Mouse (Mus musculus) heart, embryonic 10.5 days (tissue): ENCODE data around the gene Ctbp1. TPM values are rescaled to one million over a fixed set of nuclear protein-coding genes. Genes with fewer than 3 reads are reported as not detected.

ENCODE experiments used
- DNase-seq: peaks from one replicate; pipeline ENCODE4 v3.0.0-alpha.2; 2017; ENCODE audit warnings: low spot score
- H3K27ac ChIP-seq: fragments of 300-500 bp; sonication (generic); 2 replicates; pipeline ENCODE4 v1.5.1; 2016; ENCODE audit warnings: mild to moderate bottlenecking
- H3K27me3 ChIP-seq: fragments of 300-500 bp; sonication (generic); 2 replicates; pipeline ENCODE4 v1.6.1; 2016; ENCODE audit warnings: mild to moderate bottlenecking; ENCODE audit not compliant: poor library complexity, insufficient read depth, severe bottlenecking
- H3K36me3 ChIP-seq: fragments of 300-500 bp; sonication (generic); 2 replicates; pipeline ENCODE4 v1.6.1; 2016; ENCODE audit warnings: mild to moderate bottlenecking, moderate library complexity
- H3K4me1 ChIP-seq: fragments of 300-500 bp; sonication (generic); 2 replicates; pipeline ENCODE4 v1.6.1; 2016; ENCODE audit warnings: mild to moderate bottlenecking
- H3K4me3 ChIP-seq: fragments of 300-500 bp; sonication (generic); 2 replicates; pipeline ENCODE4 v1.5.1; 2016; ENCODE audit warnings: mild to moderate bottlenecking, moderate library complexity
- H3K9me3 ChIP-seq: fragments of 300-500 bp; sonication (generic); 2 replicates; pipeline ENCODE4 v1.6.1; 2016; ENCODE audit warnings: mild to moderate bottlenecking, moderate library complexity
- WGBS: fragments of 180-500 bp; shearing (Covaris S2); methylation state at CpG from one replicate; pipeline ENCODE4 v1.1.7; 2016; 5-methylcytosine and 5-hydroxymethylcytosine counted together
- polyA plus RNA-seq: library from polyadenylated mRNA; unstranded; fragments of >200 nt; fragmentation: Nextera tagmentation; extraction: Ambion mirVana; gene quantifications from 2 replicates; pipeline ENCODE4 v1.2.1, GENCODE M21; 2016

Gene Ctbp1
- 280 and 331 TPM in 2 replicates for polyA plus RNA-seq

- Histone ChIP-seq H3K36me3 (peaks cover 10% of the 10 kb centered on the region; the same call in 1 of the 2 replicates), H3K27ac (peak within 1 kb of the TSS; percentile 98), H3K27me3 (no peaks in the 10 kb centered on the region), H3K4me3 (peak within 1 kb of the TSS; percentile 91), H3K9me3 (no peaks in the 10 kb centered on the region), H3K4me1 (peaks cover 39% of the 10 kb centered on the region)
- DNase-seq: peak; percentile 98
- WGBS: 2% methylated on average over 57 of the region's 57 CpGs
Measured at GRCm38 (mm10) chr5:33274953-33275454, at the start of gene Ctbp1. Gene Ctbp1, minus strand, starts transcription at chr5:33274994.

- 56% methylated on average over 2 of the region's 2 CpGs for WGBS
- DNase-seq: no peak
- H3K4me3 ChIP-seq: no peak overlapping the region
- no peaks in the 10 kb centered on the region for H3K27me3 ChIP-seq
- H3K36me3 ChIP-seq: no peaks in the 10 kb centered on the region
- no peaks in the 10 kb centered on the region for H3K9me3 ChIP-seq
- H3K4me1 ChIP-seq: no peaks in the 10 kb centered on the region
- no peak overlapping the region for H3K27ac ChIP-seq
Measured at GRCm38 (mm10) chr5:33324491-33324890, 49.7 kb upstream of the Ctbp1 start.

- no peaks in the 10 kb centered on the region for H3K27me3 ChIP-seq
- H3K4me3 ChIP-seq: no peak overlapping the region
- no peak overlapping the region for H3K27ac ChIP-seq
- no peaks in the 10 kb centered on the region for H3K9me3 ChIP-seq
- no peak for DNase-seq
- WGBS: 75% methylated on average over 7 of the region's 7 CpGs
- no peaks in the 10 kb centered on the region for H3K4me1 ChIP-seq
- H3K36me3 ChIP-seq: no peaks in the 10 kb centered on the region
Measured at GRCm38 (mm10) chr5:33312192-33312591, 37.4 kb upstream of the Ctbp1 start.

- Histone ChIP-seq H3K9me3 (no peaks in the 10 kb centered on the region), H3K27me3 (no peaks in the 10 kb centered on the region), H3K36me3 (no peaks in the 10 kb centered on the region), H3K27ac (no peak overlapping the region), H3K4me1 (no peaks in the 10 kb centered on the region), H3K4me3 (no peak overlapping the region)
- 69% methylated on average over 3 of the region's 3 CpGs for WGBS
- DNase-seq: no peak
Measured at GRCm38 (mm10) chr5:33310704-33311462, 36.1 kb upstream of the Ctbp1 start.

- WGBS: 75% methylated on average over 2 of the region's 2 CpGs
- Histone ChIP-seq H3K27me3 (no peaks in the 10 kb centered on the region), H3K4me3 (no peak overlapping the region), H3K27ac (no peak overlapping the region), H3K9me3 (no peaks in the 10 kb centered on the region), H3K4me1 (no peaks in the 10 kb centered on the region), H3K36me3 (no peaks in the 10 kb centered on the region)
- DNase-seq: no peak
Measured at GRCm38 (mm10) chr5:33301801-33302200, 27.0 kb upstream of the Ctbp1 start.

GRCm38 (mm10) chr5:33297164-33297563, 22.4 kb upstream of the Ctbp1 start:
- Histone ChIP-seq H3K9me3 (no peaks in the 10 kb centered on the region), H3K4me3 (no peak overlapping the region), H3K4me1 (no peaks in the 10 kb centered on the region), H3K27ac (no peak overlapping the region), H3K36me3 (no peaks in the 10 kb centered on the region), H3K27me3 (no peaks in the 10 kb centered on the region)
- DNase-seq: no peak
- 66% methylated on average over 6 of the region's 6 CpGs for whole genome bisulfite sequencing

- H3K4me1 ChIP-seq: no peaks in the 10 kb centered on the region
- no peak overlapping the region for H3K27ac ChIP-seq
- 66% methylated on average over 16 of the region's 16 CpGs for WGBS
- H3K36me3 ChIP-seq: no peaks in the 10 kb centered on the region
- H3K4me3 ChIP-seq: no peak overlapping the region
- H3K27me3 ChIP-seq: no peaks in the 10 kb centered on the region
- no peak for DNase-seq
- no peaks in the 10 kb centered on the region for H3K9me3 ChIP-seq
Measured at GRCm38 (mm10) chr5:33293796-33294430, 19.1 kb upstream of the Ctbp1 start.

GRCm38 (mm10) chr5:33283951-33284350, 9.2 kb upstream of the Ctbp1 start:
- Histone ChIP-seq H3K36me3 (no peaks in the 10 kb centered on the region), H3K27me3 (no peaks in the 10 kb centered on the region), H3K4me1 (no peaks in the 10 kb centered on the region), H3K9me3 (no peaks in the 10 kb centered on the region), H3K4me3 (no peak overlapping the region), H3K27ac (no peak overlapping the region)
- DNase-seq: no peak
- WGBS: 75% methylated on average over 7 of the region's 7 CpGs

GRCm38 (mm10) chr5:33281428-33281827, 6.6 kb upstream of the Ctbp1 start:
- no peaks in the 10 kb centered on the region for H3K27me3 ChIP-seq
- no peaks in the 10 kb centered on the region for H3K9me3 ChIP-seq
- no peak overlapping the region for H3K27ac ChIP-seq
- H3K4me3 ChIP-seq: no peak overlapping the region
- H3K36me3 ChIP-seq: no peaks in the 10 kb centered on the region
- 65% methylated on average over 1 of the region's 1 CpGs for WGBS
- no peak for DNase-seq
- H3K4me1 ChIP-seq: no peaks in the 10 kb centered on the region

GRCm38 (mm10) chr5:33278950-33279349, 4.2 kb upstream of the Ctbp1 start:
- Histone ChIP-seq H3K27ac (no peak overlapping the region), H3K4me1 (no peaks in the 10 kb centered on the region; the same call in 1 of the 2 replicates), H3K4me3 (no peak overlapping the region), H3K27me3 (no peaks in the 10 kb centered on the region), H3K36me3 (no peaks in the 10 kb centered on the region), H3K9me3 (no peaks in the 10 kb centered on the region)
- DNase-seq: no peak
- 50% methylated on average over 5 of the region's 5 CpGs for WGBS

- peaks cover 16% of the 10 kb centered on the region for H3K4me1 ChIP-seq
- H3K9me3 ChIP-seq: no peaks in the 10 kb centered on the region
- no peak for DNase-seq
- no peak overlapping the region for H3K27ac ChIP-seq
- no peak overlapping the region for H3K4me3 ChIP-seq
- H3K27me3 ChIP-seq: no peaks in the 10 kb centered on the region
- 45% methylated on average over 2 of the region's 2 CpGs for WGBS
- H3K36me3 ChIP-seq: peaks cover 9% of the 10 kb centered on the region; the same call in 1 of the 2 replicates
Measured at GRCm38 (mm10) chr5:33277286-33277685, 2.5 kb upstream of the Ctbp1 start.

GRCm38 (mm10) chr5:33275754-33276153, 960 bp upstream of the Ctbp1 start:
- H3K27ac ChIP-seq: no peak overlapping the region
- no peak for DNase-seq
- no peaks in the 10 kb centered on the region for H3K27me3 ChIP-seq
- H3K4me3 ChIP-seq: no peak overlapping the region
- peaks cover 32% of the 10 kb centered on the region for H3K4me1 ChIP-seq
- peaks cover 9% of the 10 kb centered on the region; the same call in 1 of the 2 replicates for H3K36me3 ChIP-seq
- 33% methylated on average over 1 of the region's 1 CpGs for WGBS
- no peaks in the 10 kb centered on the region for H3K9me3 ChIP-seq
